Mouse (Mus musculus) C2C12 (cell line): ENCODE data around the gene Actbl2.

Experiments
- CTCF ChIP-seq: IDR thresholded peaks from one replicate; pipeline ENCODE4 v1.5.1; 2011; ENCODE audit not compliant: control insufficient read depth, insufficient read depth, insufficient read length
- USF1 ChIP-seq: IDR thresholded peaks from one replicate; pipeline ENCODE4 v1.6.1; 2011; ENCODE audit warnings: low read depth, mild to moderate bottlenecking, control low read depth, moderate library complexity

- TF ChIP-seq CTCF (no peak), USF1 (no peak)
These were observed 25.3 kb upstream of the Actbl2 start for GRCm38 (mm10) chr13:111229541-111229940.
